Mouse (Mus musculus) lung, postnatal 0 days (tissue): ENCODE data around the gene Itpr1.

Experiments used
- CTCF ChIP-seq: IDR thresholded peaks from 2 replicates; pipeline ENCODE4 v1.5.1; 2016; ENCODE audit warnings: antibody characterized with exemption, mild to moderate bottlenecking
- EP300 ChIP-seq: IDR thresholded peaks from 2 replicates; pipeline ENCODE4 v1.6.1; 2016; ENCODE audit warnings: antibody characterized with exemption, mild to moderate bottlenecking, control low read depth

GRCm38 (mm10) chr6:108307770-108308169 is 94.9 kb downstream of the Itpr1 start:
- TF ChIP-seq CTCF (no peak), EP300 (no peak)
